Comparison of ENCODE assay signal across 12 mouse cellular contexts in the genomic region with DNA sequence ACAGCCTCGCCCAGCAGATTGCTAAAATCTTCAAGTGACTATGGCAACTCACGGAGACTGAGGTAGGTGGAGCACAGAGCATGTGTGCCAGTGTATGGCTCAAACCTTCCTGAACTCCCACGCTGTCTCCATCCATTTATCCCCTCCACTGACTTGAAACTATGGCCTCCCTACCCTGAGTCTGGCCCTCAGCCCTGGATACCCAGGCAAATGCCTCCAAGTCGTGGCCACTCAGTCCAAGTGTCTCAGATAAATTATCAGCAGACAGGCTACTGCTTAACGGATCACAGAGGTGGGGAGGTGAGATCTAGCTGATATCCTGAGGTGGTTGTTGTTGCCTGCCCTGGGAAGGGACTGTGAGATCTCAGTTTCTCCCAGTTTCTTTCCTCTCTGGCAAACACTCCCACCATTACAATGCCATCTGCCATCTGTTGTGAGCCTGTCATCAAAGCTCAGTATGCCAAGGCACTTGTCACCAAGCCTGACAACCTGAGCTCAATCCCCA. TPM values are rescaled to one million over a fixed set of nuclear protein-coding genes. Genes with fewer than 3 reads are reported as not detected.
A peak's percentile ranks its signal among the peaks of the same experiment; 100 is the strongest.
DNase-seq lines count a peak whose midpoint lies in the region; ATAC-seq and TF ChIP-seq lines count a peak whose summit lies in the region.
"Had no signal": no experiment of that assay in that cellular context is flagged by ENCODE, and none has a peak within 500 bp of the region (broad histone marks: within the 10 kb centered on the region; RNA-seq: fewer than 3 reads in every experiment).

No protein-coding gene starts in this region.

- intact Hi-C loops in heart, postnatal 14 days (cut with DNase I) = no loop called here

- no peak for ATAC-seq in hindbrain, embryonic 13.5 days (ENCODE audit: low FRiP score)
- no peak for ATAC-seq in hindbrain, embryonic 12.5 days (ENCODE audit: low FRiP score)
- ATAC-seq in forebrain, postnatal 0 days = peak; percentile 38; the same call in 1 of the 2 replicates
- ATAC-seq in erythroblast, adult 5-6 weeks (replicated peaks; ENCODE audit: low FRiP score, poor library complexity, severe bottlenecking) = no peak

- whole genome bisulfite sequencing in hindbrain, embryonic 13.5 days = 74% methylated on average over 5 of the region's 5 CpGs
- 74% methylated on average over 5 of the region's 5 CpGs for WGBS in hindbrain, embryonic 12.5 days
- 45% methylated on average over 5 of the region's 5 CpGs for WGBS in forebrain, postnatal 0 days

- peak; percentile 40 for DNase-seq in right cerebral cortex, postnatal 25 days
- no peak for DNase-seq in right cerebral cortex, postnatal 14 days
- DNase-seq in forebrain, postnatal 0 days = peak; percentile 50
- DNase-seq in heart, postnatal 4 days = no peak
- DNase-seq in heart, postnatal 14 days = no peak
- DNase-seq: gastrocnemius, postnatal 36 days; kidney, adult 9 months; lung, adult 18-20 months had no signal

- peaks cover 75% of the 10 kb centered on the region for H3K4me1 ChIP-seq in hindbrain, embryonic 13.5 days (replicated peaks)
- peaks cover 52% of the 10 kb centered on the region for H3K4me1 ChIP-seq in hindbrain, embryonic 12.5 days
- peaks cover 6% of the 10 kb centered on the region; the same call in 1 of the 2 replicates for H3K4me1 ChIP-seq in forebrain, postnatal 0 days (ENCODE audit: insufficient read depth)

- no peak overlapping the region for H3K4me2 ChIP-seq in hindbrain, embryonic 13.5 days
- no peak overlapping the region for H3K4me2 ChIP-seq in hindbrain, embryonic 12.5 days (replicated peaks)
- H3K4me2 ChIP-seq in forebrain, postnatal 0 days (ENCODE audit: low read depth) = no peak overlapping the region
- H3K4me2 ChIP-seq: heart, embryonic 15.5 days had no signal

- H3K27me3 ChIP-seq in hindbrain, embryonic 13.5 days = no peaks in the 10 kb centered on the region
- no peaks in the 10 kb centered on the region for H3K27me3 ChIP-seq in hindbrain, embryonic 12.5 days
- no peaks in the 10 kb centered on the region for H3K27me3 ChIP-seq in forebrain, postnatal 0 days (ENCODE audit: insufficient read depth, low read length)
- H3K27me3 ChIP-seq: heart, embryonic 15.5 days had no signal

- no peak overlapping the region for H3K4me3 ChIP-seq in hindbrain, embryonic 13.5 days
- no peak overlapping the region for H3K4me3 ChIP-seq in hindbrain, embryonic 12.5 days
- no peak overlapping the region for H3K4me3 ChIP-seq in forebrain, postnatal 0 days (ENCODE audit: low read depth, low read length)
- H3K4me3 ChIP-seq: heart, embryonic 15.5 days had no signal

- H3K9ac ChIP-seq in hindbrain, embryonic 13.5 days = no peak overlapping the region
- no peak overlapping the region for H3K9ac ChIP-seq in hindbrain, embryonic 12.5 days
- no peak overlapping the region for H3K9ac ChIP-seq in forebrain, postnatal 0 days
- H3K9ac ChIP-seq: heart, embryonic 15.5 days had no signal

- TF ChIP-seq CTCF in forebrain, postnatal 0 days (IDR thresholded peaks at IDR 0.05; ENCODE audit: low read depth) = no peak

- H3K9me3 ChIP-seq in hindbrain, embryonic 13.5 days = no peaks in the 10 kb centered on the region
- no peaks in the 10 kb centered on the region for H3K9me3 ChIP-seq in hindbrain, embryonic 12.5 days (replicated peaks)
- H3K9me3 ChIP-seq in forebrain, postnatal 0 days (ENCODE audit: low read length) = no peaks in the 10 kb centered on the region
- H3K9me3 ChIP-seq: heart, embryonic 15.5 days had no signal

- peak overlapping the region; percentile 42 for H3K27ac ChIP-seq in hindbrain, embryonic 13.5 days
- no peak overlapping the region for H3K27ac ChIP-seq in hindbrain, embryonic 12.5 days
- peak overlapping the region; percentile 50; the same call in 1 of the 2 replicates for H3K27ac ChIP-seq in forebrain, postnatal 0 days (ENCODE audit: low read depth, low read length)
- H3K27ac ChIP-seq: heart, embryonic 15.5 days had no signal

- H3K36me3 ChIP-seq in hindbrain, embryonic 13.5 days = peaks cover 21% of the 10 kb centered on the region
- H3K36me3 ChIP-seq in hindbrain, embryonic 12.5 days = peaks cover 5% of the 10 kb centered on the region
- H3K36me3 ChIP-seq in forebrain, postnatal 0 days (ENCODE audit: insufficient read depth) = peaks cover 11% of the 10 kb centered on the region; the same call in 1 of the 2 replicates
- H3K36me3 ChIP-seq: heart, embryonic 15.5 days had no signal

RNA-seq across cellular contexts. Expression of gene Arhgef10l, which starts 24.3 kb away (rescaled TPM):
- 23.2 and 23.8 TPM in 2 replicates for polyA plus RNA-seq in hindbrain, embryonic 13.5 days (2015; fragmentation: Nextera tagmentation; extraction: Ambion mirVana)
- polyA plus RNA-seq in hindbrain, embryonic 12.5 days (2016; fragmentation: Nextera tagmentation; extraction: Ambion mirVana) = 31.2 and 31.7 TPM in 2 replicates
- total RNA-seq in forebrain, postnatal 0 days (2014; rRNA removed) = 52.5 and 59.0 TPM in 2 replicates
- polyA plus RNA-seq in forebrain, postnatal 0 days (2015; fragmentation: Nextera tagmentation; extraction: Ambion mirVana) = 13.8 and 16.5 TPM in 2 replicates
- total RNA-seq in heart, postnatal 4 days (2021) = 10 to 100 TPM; 45.9 to 46.7 TPM
- total RNA-seq in erythroblast, adult 5-6 weeks (2015; ENCODE audit: low replicate concordance) = 1.5 and 7.3 TPM in 2 replicates
- 2.6 and 4.5 TPM in 2 replicates for total RNA-seq in erythroblast, adult 5-6 weeks (2017; ENCODE audit: low replicate concordance)
- total RNA-seq in heart, postnatal 14 days (2021) = 10 to 100 TPM; 62.5 TPM

RNA-seq across cellular contexts. Expression of gene Rcc2, which starts 58.9 kb away (rescaled TPM):
- 13.8 and 15.7 TPM in 2 replicates for polyA plus RNA-seq in hindbrain, embryonic 13.5 days (2015; fragmentation: Nextera tagmentation; extraction: Ambion mirVana)
- polyA plus RNA-seq in hindbrain, embryonic 12.5 days (2016; fragmentation: Nextera tagmentation; extraction: Ambion mirVana) = 94.4 and 97.8 TPM in 2 replicates
- 55.2 and 62.3 TPM in 2 replicates for total RNA-seq in forebrain, postnatal 0 days (2014; rRNA removed)
- 20.3 and 20.8 TPM in 2 replicates for polyA plus RNA-seq in forebrain, postnatal 0 days (2015; fragmentation: Nextera tagmentation; extraction: Ambion mirVana)
- 10 to 100 TPM; 38.2 to 38.5 TPM for total RNA-seq in heart, postnatal 4 days (2021)
- 10.6 and 17.8 TPM in 2 replicates for total RNA-seq in erythroblast, adult 5-6 weeks (2015; ENCODE audit: low replicate concordance)
- 21.0 and 24.1 TPM in 2 replicates for total RNA-seq in erythroblast, adult 5-6 weeks (2017; ENCODE audit: low replicate concordance)
- 10 to 100 TPM; 19.6 to 27.0 TPM for total RNA-seq in heart, postnatal 14 days (2021)

Comparison
In these comparisons a context has a peak if more than half of its experiments do, and no peak if none do; other contexts are left out.
1. DNase-seq: peak in right cerebral cortex, postnatal 25 days (single experiment) and forebrain, postnatal 0 days (single experiment); none in right cerebral cortex, postnatal 14 days (single experiment), heart, postnatal 4 days (single experiment) and heart, postnatal 14 days (0 of 2).